Mouse (Mus musculus): ENCODE measurements around the gene Etaa1.
"Not testable (repeated sequence)": the region's sequence is repeated elsewhere in the genome, so short reads cannot be mapped to it uniquely, and the experiment has no call there.

Etaa1 gene

GRCm38 (mm10) chr11:17953231-17954134 is at the start of gene Etaa1:
Etaa1 (minus strand) TSS chr11:17953875.
- peak; percentile 93 to 94 for DNase-seq

DNA sequence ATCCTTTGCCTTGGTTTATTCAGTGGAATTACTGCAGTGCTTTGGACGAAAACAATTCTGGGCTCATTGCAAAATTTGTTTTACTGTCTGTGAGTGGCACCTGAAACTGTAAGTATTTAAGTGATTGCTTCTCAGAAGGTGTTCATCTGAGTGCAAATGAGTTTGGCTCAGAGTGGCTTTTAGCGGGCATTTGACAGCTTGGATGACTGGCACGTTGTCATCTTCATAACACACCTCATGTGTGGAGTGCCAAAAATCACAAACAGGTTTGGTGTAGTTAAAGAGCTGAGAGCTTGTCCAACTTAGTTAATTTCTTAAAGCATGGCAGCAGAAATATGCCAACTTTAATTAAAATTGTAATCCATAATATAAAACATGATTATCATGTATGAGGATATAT is 40.5 kb upstream of the Etaa1 start:
- DNase-seq, result no peak

GRCm38 (mm10) chr11:17992311-17992710 is 38.6 kb upstream of the Etaa1 start:
- DNase-seq, result peak in 1 of 2 experiments; percentile 5

GRCm38 (mm10) chr11:17983331-17983730 is 29.7 kb upstream of the Etaa1 start:
- DNase-seq, result no peak

GRCm38 (mm10) chr11:17981246-17981645 is 27.6 kb upstream of the Etaa1 start:
- DNase-seq, result no peak

- DNase-seq, result no peak
These were observed 21.9 kb upstream of the Etaa1 start for GRCm38 (mm10) chr11:17975581-17975980.

DNA sequence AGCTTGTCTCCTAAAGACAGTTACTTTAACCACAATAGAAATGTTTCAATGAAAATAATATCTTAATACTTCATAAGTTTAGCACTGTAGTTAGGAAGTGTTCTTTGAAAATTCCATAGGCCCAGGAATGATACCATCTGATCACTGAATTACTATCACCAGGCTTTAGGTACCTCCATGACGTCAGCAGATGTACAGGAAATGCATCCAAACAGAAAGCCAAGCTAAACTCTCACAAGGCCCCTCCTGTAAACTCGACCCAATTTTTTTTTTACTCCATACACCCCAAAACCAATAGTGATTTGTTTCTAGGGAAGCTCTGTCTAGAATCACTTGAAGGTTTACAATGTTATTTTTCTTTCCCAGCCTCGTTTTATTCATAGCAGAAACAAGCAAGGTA is 884 bp downstream of the Etaa1 start:
- DNase-seq, result no peak

GRCm38 (mm10) chr11:17951336-17951735 is 2.3 kb downstream of the Etaa1 start:
- DNase-seq, result no peak

GRCm38 (mm10) chr11:17939168-17939567 is 14.5 kb downstream of the Etaa1 start:
- DNase-seq, result no peak

- DNase-seq, result no peak
These were observed 15.7 kb downstream of the Etaa1 start for GRCm38 (mm10) chr11:17937931-17938330.

GRCm38 (mm10) chr11:17917905-17918304 is 35.8 kb downstream of the Etaa1 start:
- DNase-seq, result peak in 1 of 2 experiments; percentile 2

DNA sequence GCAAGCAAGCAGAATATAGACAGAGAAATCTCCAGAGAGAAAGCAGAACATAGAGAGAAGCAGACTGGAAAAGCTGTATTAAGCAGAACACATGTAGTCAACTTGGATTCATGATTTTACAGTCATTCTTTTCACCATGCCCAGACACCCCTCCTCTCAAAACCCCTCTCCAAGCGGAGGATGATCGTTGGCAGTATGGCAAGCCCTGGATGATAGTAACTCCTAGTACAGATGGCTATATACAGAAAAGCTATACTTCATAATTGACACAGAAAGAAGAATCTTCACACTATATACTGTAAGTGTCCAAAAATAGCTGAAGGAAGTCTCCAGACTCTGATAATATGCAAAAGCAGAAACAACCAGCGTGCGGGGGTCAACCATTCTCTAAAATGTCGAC is 36.6 kb downstream of the Etaa1 start:
- DNase-seq, result no peak

DNA sequence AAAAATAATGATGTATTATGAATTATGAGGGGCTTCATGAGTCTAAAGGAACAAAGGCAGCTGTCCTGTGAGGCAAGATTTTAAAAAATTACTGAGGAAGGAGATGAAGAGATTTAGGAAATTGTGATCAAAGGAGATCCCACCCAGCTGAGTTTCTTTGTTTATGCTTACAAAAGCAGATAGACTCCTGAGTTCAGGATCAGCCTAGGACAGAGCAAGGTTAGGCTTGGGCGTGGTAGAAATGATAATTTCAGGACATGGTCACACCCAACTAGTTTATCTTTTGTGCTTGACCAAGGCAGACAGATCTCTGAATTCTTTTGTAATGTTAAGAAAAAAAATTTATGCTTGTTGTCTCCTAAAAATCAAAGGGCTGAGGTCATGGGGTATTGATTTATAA is 37.2 kb downstream of the Etaa1 start:
- no peak for DNase-seq

DNA sequence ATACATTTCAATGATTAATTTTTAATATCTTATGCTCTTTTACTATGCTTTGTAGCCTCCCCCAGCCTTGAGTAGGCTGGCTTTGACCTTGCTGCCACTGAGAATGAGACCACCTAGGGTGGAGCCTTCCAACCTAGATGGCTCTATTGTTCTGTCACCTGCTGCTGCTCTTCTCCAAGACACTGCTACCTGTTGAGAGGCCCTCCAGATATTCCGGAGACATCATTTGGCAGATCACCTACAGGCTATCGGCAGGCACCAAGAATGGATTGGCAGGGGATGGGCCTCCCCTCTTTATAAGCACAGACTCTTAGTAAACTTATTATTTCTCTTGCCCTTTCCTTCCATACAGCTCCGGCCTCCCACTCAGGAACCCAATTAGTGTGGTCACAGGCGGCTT is 52.7 kb downstream of the Etaa1 start:
- not testable (repeated sequence) for DNase-seq

All from lung, adult 18-20 months (tissue).